Mouse (Mus musculus): ENCODE results near the gene Epsti1.

Gene Epsti1

DNA sequence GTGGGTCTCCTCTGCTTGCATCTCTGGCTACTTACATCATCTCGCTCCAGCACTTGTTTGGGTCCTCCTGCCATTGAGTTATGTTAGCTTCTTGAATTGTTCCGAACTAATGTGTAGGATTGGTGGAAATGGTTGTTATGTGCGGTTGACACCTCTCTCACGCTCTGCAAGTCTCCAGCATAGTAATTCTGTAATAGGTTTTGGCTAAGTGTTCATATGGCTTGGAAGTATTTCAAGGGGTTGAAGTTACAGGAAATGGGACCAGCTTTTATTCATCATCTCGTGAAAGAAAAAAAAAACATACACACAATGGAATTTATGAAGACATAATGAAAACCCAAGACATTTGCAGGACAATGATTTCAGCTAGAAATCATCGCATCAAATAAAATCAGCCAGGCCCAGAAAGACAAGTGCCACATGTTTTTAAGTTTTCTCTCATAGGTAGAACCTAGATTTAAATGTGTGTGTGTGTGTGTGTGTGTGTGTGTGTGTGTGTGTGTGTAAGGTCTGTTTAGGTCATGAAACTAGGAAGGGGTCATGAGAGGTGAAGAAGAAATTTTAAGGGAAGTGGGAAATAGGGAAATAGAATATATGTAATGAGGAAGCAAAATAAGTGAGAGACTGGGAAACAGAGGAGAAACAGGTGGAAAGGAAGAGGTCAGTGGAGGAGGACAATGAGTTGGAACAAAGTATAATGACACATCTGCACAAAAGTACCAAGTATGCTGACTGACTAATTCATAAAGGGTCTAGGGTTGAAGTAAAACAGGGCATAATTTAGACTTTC, 19.2 kb downstream of the Epsti1 start:
- no peak for DNase-seq

- no peak for DNase-seq
Measured at GRCm38 (mm10) chr14:77925414-77925813, 21.4 kb downstream of the Epsti1 start.

DNA sequence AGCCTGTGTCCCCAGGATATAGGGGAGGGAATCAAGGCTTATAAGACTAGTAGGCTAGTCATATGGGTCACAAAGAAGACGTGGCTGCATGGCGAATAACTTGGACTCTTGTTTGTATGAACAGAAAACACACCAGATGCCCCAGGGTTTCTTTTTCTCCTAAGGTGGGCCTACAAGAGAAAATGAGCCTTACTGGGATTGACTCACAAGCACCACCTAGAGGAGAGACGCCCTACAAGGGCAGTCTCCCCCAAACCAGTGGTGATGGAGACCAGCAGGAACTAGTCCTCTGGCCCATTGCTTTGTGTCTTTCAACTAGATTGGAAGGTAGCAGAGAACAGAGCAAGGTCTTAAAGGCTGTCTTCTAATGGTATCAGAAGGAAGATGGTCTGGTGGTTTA, 22.7 kb downstream of the Epsti1 start:
- peak; percentile 6 for DNase-seq

- peak; percentile 53 for DNase-seq
Measured at GRCm38 (mm10) chr14:77928021-77928420, 24.0 kb downstream of the Epsti1 start.

DNA sequence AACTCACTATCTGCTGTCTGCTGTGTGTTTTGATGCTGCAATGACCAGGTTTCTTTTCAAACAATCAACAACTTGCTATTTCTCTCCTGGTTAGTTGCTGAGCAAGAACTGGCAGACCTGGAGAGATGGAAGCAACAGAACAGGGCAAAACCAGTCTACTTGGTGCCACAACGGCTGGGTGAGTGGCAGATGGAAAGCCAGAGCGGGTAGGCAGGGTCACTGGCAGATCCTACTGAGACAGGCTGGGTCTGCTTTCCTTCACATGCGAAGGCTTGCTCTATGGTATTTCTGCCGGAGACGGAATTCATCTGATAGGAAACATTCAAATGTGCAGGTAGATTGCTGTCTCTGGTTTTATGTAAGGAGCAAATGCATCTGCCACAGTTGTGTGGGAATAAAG, 24.6 kb downstream of the Epsti1 start:
- no peak for DNase-seq

GRCm38 (mm10) chr14:77929139-77929678, 25.2 kb downstream of the Epsti1 start:
- DNase-seq = no peak

DNA sequence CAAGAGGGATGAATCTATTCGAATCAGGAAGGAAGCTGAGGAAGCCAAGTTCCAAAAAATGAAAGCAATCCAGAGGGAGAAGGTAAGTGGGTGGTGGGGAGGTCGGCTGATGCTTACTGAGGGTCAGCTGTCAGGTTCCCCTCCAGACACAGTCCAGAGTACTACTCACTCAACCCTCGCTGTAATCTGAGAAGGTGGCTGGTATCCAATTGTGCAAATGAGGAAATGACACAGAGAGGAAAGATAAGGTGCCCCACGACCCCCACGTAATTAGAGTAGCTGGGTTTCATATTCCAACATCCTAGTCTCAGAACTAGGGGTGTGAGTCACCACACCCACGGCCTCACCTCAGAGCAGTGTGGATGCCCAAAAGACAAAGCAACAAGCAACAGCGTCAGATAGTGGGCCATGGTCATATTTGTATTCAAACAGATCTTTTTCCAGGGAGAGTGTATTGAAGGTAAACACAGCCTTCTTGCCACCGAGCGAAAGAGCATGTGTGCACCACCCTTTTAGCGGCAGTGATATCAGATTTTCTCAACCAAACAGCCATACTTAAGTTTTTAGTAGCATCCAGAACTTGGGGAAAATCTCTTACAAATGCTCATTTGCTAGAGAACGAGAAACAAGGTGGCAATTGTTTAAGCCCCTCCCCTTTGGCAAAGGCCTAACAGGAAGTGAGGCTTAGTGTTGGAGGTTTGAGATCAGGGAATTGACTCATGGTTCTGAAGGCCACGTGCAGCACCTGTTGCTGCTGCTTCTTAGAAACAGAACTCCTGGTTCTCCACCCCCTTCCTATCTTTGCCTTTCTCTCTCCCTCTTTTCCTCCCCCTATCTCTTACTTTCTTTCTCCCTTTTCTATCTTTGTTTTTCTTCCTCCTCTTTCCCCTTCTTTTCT, 28.4 kb downstream of the Epsti1 start:
- no peak for DNase-seq

DNA sequence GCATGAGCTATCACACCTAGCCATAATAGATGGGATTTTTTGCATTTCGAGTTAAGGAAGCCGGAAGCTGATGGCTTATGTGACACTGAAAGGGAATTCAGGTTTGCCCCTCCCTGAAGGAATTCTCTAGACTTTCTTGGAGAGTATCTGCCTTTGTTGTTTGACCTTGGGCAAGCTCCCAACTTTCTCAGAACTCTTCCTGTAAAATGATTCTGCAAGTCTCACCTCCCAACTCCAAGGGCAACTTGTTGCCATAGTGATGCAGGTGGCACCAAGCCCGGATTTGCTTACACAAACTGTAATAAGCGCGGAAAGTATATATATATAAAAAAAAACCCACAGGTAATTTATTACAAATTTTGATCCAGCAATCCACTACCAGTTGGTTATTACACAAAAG, 29.2 kb downstream of the Epsti1 start:
- no peak for DNase-seq

- DNase-seq = no peak
Measured at GRCm38 (mm10) chr14:77934431-77934830, 30.4 kb downstream of the Epsti1 start.

- no peak for DNase-seq
Measured at GRCm38 (mm10) chr14:77941105-77941504, 37.1 kb downstream of the Epsti1 start.

DNA sequence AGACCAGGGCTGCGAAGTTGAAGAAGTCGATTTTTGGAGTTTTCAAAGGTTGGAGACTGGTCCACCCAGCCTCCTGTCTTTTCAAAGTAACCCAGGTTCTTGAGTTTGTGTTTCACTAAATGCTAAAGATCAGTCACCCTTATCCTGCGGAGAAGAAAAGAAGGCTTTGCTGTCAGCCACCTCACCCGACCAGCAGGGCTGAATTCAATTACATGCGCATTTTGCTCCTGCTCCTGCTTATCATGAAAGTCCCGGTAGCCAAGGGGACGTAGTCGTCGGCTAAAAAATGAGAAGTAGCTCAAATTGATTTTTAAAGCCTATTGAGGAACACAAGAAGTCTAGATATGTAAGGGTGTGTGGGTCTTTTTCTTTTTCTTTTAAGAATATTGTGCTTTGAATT, 38.2 kb downstream of the Epsti1 start:
- no peak for DNase-seq

GRCm38 (mm10) chr14:77942793-77943558, 38.9 kb downstream of the Epsti1 start:
- no peak for DNase-seq

- DNase-seq = no peak
Measured at GRCm38 (mm10) chr14:77961741-77962140, 57.7 kb downstream of the Epsti1 start.

DNA sequence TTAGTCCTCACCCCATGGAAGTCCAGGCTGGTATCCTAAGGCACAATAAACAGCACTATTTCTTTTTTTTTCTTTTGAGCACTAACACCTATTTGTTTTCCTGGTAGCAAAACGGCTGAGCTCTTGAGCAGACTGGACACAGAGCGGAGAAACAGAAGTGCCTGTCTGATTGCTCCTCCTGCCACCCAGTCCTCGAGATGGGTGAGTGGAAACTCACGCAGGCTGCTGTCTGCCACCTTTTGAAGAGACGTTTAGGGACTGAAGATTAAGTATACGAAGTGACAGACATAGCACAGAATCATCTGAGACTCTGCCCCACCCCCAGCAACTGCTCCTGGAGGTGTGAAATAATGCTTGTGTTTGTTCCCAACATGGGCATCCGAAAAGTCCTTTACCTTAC, 59.5 kb downstream of the Epsti1 start:
- DNase-seq = no peak

GRCm38 (mm10) chr14:77971355-77971754, 67.3 kb downstream of the Epsti1 start:
- no peak for DNase-seq

- DNase-seq = no peak
Measured at GRCm38 (mm10) chr14:77974221-77974620, 70.2 kb downstream of the Epsti1 start.

GRCm38 (mm10) chr14:77975702-77976101, 71.7 kb downstream of the Epsti1 start:
- no peak for DNase-seq

DNA sequence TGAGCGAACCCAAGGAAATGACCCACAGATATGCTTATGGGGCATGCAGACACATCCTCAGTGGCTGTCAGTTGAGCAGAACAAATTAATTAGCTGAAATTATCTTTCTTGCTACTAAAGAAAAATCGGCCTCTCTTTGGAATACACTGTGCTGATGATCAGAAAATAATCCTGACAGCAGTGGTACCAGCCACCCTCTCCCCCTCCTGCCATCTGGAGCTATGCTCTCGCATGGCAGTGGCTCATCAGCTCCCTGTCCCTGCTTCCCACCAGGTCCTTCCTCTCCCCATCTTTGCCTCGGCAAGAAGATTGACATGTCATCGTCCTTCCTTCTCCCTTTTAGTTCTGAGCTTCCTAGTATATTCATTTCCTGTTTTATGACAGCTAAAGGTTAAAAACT, 77.5 kb downstream of the Epsti1 start:
- DNase-seq = no peak

DNA sequence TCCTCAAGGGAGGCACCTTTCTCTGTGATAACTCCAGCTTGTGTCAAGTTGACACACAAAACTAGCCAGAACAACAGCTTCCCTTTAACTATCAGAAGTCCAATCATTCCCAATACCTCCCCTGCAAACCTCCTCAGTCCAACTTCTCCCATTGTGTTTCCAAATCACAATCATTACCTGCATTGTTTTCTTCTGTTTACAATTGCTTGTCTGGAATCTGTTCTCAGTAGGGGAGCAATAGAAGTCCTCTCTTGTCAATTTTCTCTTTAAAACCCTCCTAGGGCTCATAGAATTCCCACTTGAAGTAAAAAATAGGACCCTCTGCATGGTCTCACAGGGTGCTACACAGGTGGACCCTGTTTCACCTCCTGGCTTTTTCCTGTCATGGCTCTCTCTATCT, 93.7 kb downstream of the Epsti1 start:
- DNase-seq = no peak

GRCm38 (mm10) chr14:78004486-78004885, 100.4 kb downstream of the Epsti1 start:
- no peak for DNase-seq

DNA sequence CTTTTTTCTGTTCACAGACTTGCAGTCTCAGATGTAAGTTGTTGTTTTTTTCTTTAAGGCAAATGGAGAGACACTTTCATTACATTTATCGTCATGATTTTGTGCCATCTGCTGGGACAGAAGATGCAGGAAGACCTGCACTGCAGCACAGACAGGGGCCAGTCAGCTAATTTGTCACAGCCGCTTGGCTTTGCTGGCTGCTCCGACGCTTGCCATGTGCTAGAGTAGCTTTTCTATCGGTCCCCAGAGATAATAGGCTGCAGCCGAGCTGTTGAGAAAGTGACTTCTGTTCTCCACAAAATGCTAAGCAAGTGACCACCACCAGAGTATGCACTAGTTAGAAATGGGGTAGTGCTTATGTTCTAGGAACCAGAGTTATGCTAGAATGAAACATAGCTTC, 104.0 kb downstream of the Epsti1 start:
- no peak for DNase-seq

- DNase-seq = no peak
Measured at GRCm38 (mm10) chr14:78011808-78012207, 107.8 kb downstream of the Epsti1 start.

All from liver (tissue).